Comparison of ENCODE assay signal across 9 mouse cellular contexts in genomic region chr10:107662372-107663065, GRCm38 (mm10). TPM values are rescaled to one million over a fixed set of nuclear protein-coding genes. Genes with fewer than 3 reads are reported as not detected.
DNase-seq lines count a peak whose midpoint lies in the region; ATAC-seq and TF ChIP-seq lines count a peak whose summit lies in the region.
"Had no signal": no experiment of that assay in that cellular context is flagged by ENCODE, and none has a peak within 500 bp of the region (broad histone marks: within the 10 kb centered on the region; RNA-seq: fewer than 3 reads in every experiment).

No protein-coding gene starts in this region.

- H3K79me2 ChIP-seq in heart, adult 2 months (replicated peaks; ENCODE audit: control insufficient read depth, insufficient read depth, low read length): no peaks in the 10 kb centered on the region

- no peak for TF ChIP-seq POLR2A in heart, adult 2 months (IDR thresholded peaks at IDR 0.05; ENCODE audit: insufficient read depth, low read depth, low read length)

- WGBS in heart, adult 2 months: 58% methylated on average over 5 of the region's 5 CpGs
- WGBS in heart, embryonic 10.5 days: 77% methylated on average over 5 of the region's 5 CpGs
- 36% methylated on average over 5 of the region's 5 CpGs for WGBS in lung, postnatal 0 days
- 35% methylated on average over 5 of the region's 5 CpGs for WGBS in stomach, embryonic 16.5 days

- no peak for TF ChIP-seq EP300 in heart, adult 2 months (IDR thresholded peaks at IDR 0.05; ENCODE audit: insufficient read depth, low read depth, low read length)
- no peak for TF ChIP-seq EP300 in lung, postnatal 0 days (IDR thresholded peaks at IDR 0.05)

- no peak overlapping the region for H3K9ac ChIP-seq in heart, adult 2 months (ENCODE audit: low read depth, low read length)
- H3K9ac ChIP-seq in lung, postnatal 0 days (replicated peaks; ENCODE audit: low read depth): no peak overlapping the region
- H3K9ac ChIP-seq in stomach, embryonic 16.5 days (ENCODE audit: low read length): no peak overlapping the region

- H3K27ac ChIP-seq in heart, adult 2 months: no peak overlapping the region
- no peak overlapping the region for H3K27ac ChIP-seq in heart, embryonic 10.5 days
- no peak overlapping the region for H3K27ac ChIP-seq in lung, postnatal 0 days (ENCODE audit: low read length)
- H3K27ac ChIP-seq in stomach, embryonic 16.5 days (ENCODE audit: low read length): no peak overlapping the region

- intact Hi-C loops in heart, adult 2 months (cut with DNase I): no loop called here

- no peaks in the 10 kb centered on the region for H3K27me3 ChIP-seq in heart, adult 2 months (ENCODE audit: control insufficient read depth, insufficient read depth, low read length)
- H3K27me3 ChIP-seq in heart, embryonic 10.5 days (ENCODE audit: insufficient read depth, poor library complexity, severe bottlenecking): no peaks in the 10 kb centered on the region
- H3K27me3 ChIP-seq in lung, postnatal 0 days (replicated peaks; ENCODE audit: insufficient read depth, low read length): no peaks in the 10 kb centered on the region
- no peaks in the 10 kb centered on the region for H3K27me3 ChIP-seq in stomach, embryonic 16.5 days (ENCODE audit: control insufficient read depth, insufficient read depth, low read length)

- H3K9me3 ChIP-seq in heart, embryonic 10.5 days: no peaks in the 10 kb centered on the region
- H3K9me3 ChIP-seq in lung, postnatal 0 days (ENCODE audit: low read length): no peaks in the 10 kb centered on the region
- H3K9me3 ChIP-seq in stomach, embryonic 16.5 days (replicated peaks; ENCODE audit: control insufficient read depth, low read length): no peaks in the 10 kb centered on the region

- peak; percentile 71 for ATAC-seq in lung, postnatal 0 days
- peak; percentile 80; the same call in 1 of the 2 replicates for ATAC-seq in stomach, embryonic 16.5 days (ENCODE audit: insufficient read depth, low FRiP score)
- no peak for ATAC-seq in megakaryocyte, adult 5-6 weeks (ENCODE audit: poor library complexity, severe bottlenecking)

- no peaks in the 10 kb centered on the region for H3K4me1 ChIP-seq in heart, adult 2 months (ENCODE audit: control insufficient read depth, insufficient read depth, low read length)
- no peaks in the 10 kb centered on the region for H3K4me1 ChIP-seq in heart, embryonic 10.5 days
- H3K4me1 ChIP-seq in lung, postnatal 0 days (ENCODE audit: insufficient read depth, low read depth, low read length): no peaks in the 10 kb centered on the region
- H3K4me1 ChIP-seq in stomach, embryonic 16.5 days (ENCODE audit: control insufficient read depth, insufficient read depth, low read length): no peaks in the 10 kb centered on the region

- H3K4me2 ChIP-seq in lung, postnatal 0 days (replicated peaks; ENCODE audit: low read depth, low read length): no peak overlapping the region
- no peak overlapping the region for H3K4me2 ChIP-seq in stomach, embryonic 16.5 days (ENCODE audit: low read depth, low read length)

- no peak overlapping the region for H3K4me3 ChIP-seq in heart, adult 2 months
- H3K4me3 ChIP-seq in heart, embryonic 10.5 days: no peak overlapping the region
- H3K4me3 ChIP-seq in lung, postnatal 0 days (ENCODE audit: low read depth, low read length): no peak overlapping the region
- H3K4me3 ChIP-seq in stomach, embryonic 16.5 days (replicated peaks; ENCODE audit: low read length): no peak overlapping the region

- no peak for TF ChIP-seq CTCF in heart, adult 2 months (IDR thresholded peaks at IDR 0.05)
- no peak for TF ChIP-seq CTCF in lung, postnatal 0 days (IDR thresholded peaks at IDR 0.05)

- DNase-seq in heart, adult 2 months: peak; percentile 12 to 17
- DNase-seq in heart, embryonic 10.5 days (ENCODE audit: low spot score): no peak
- DNase-seq in adrenal gland, postnatal 10 days: peak; percentile 24
- peak; percentile 1 to 25 for DNase-seq in heart, adult 9 months (ENCODE audit: low spot score in 2 of 2)
- peak; percentile 44 for DNase-seq in lung, postnatal 0 days (ENCODE audit: low spot score)
- no peak for DNase-seq in thymus, postnatal 25 days

- no peaks in the 10 kb centered on the region for H3K36me3 ChIP-seq in heart, adult 2 months (ENCODE audit: control insufficient read depth, insufficient read depth, low read length)
- no peaks in the 10 kb centered on the region for H3K36me3 ChIP-seq in heart, embryonic 10.5 days
- H3K36me3 ChIP-seq in lung, postnatal 0 days (ENCODE audit: insufficient read depth, low read length): no peaks in the 10 kb centered on the region
- H3K36me3 ChIP-seq in stomach, embryonic 16.5 days (ENCODE audit: control insufficient read depth, insufficient read depth, low read length): no peaks in the 10 kb centered on the region
- H3K36me3 ChIP-seq: G1E had no signal

RNA-seq across cellular contexts. Expression of gene Ptprq, which starts 57.3 kb away (rescaled TPM):
- not detected for total RNA-seq in heart, adult 2 months (2021)
- polyA plus RNA-seq in heart, adult 2 months (2012; rRNA removed): not detected in 2 replicates
- polyA plus RNA-seq in heart, embryonic 10.5 days (2016; fragmentation: Nextera tagmentation; extraction: Ambion mirVana): 0.03 TPM in 1 of 2 replicates, not detected in the other
- under 1 TPM; 0.12 to 0.18 TPM for total RNA-seq in adrenal gland, postnatal 10 days (2021)
- polyA plus RNA-seq in lung, postnatal 0 days (2015; fragmentation: Nextera tagmentation; extraction: Ambion mirVana): 0.07 TPM in 2 replicates
- polyA plus RNA-seq in stomach, embryonic 16.5 days (2015; fragmentation: Nextera tagmentation; extraction: Ambion mirVana): 0.08 and 0.24 TPM in 2 replicates
- total RNA-seq in megakaryocyte, adult 5-6 weeks (2015): not detected in 2 replicates
- not detected in 2 replicates for total RNA-seq in megakaryocyte, adult 5-6 weeks (2017)
- polyA plus RNA-seq: G1E had no signal

Comparison
In these comparisons a context has a peak if more than half of its experiments do, and no peak if none do; other contexts are left out.
1. DNase-seq: peak in heart, adult 2 months (2 of 2), adrenal gland, postnatal 10 days (single experiment), heart, adult 9 months (2 of 2) and lung, postnatal 0 days (single experiment); none in heart, embryonic 10.5 days (single experiment) and thymus, postnatal 25 days (single experiment).